Comparison of ENCODE assay signal across 11 mouse cellular contexts in the genomic region with DNA sequence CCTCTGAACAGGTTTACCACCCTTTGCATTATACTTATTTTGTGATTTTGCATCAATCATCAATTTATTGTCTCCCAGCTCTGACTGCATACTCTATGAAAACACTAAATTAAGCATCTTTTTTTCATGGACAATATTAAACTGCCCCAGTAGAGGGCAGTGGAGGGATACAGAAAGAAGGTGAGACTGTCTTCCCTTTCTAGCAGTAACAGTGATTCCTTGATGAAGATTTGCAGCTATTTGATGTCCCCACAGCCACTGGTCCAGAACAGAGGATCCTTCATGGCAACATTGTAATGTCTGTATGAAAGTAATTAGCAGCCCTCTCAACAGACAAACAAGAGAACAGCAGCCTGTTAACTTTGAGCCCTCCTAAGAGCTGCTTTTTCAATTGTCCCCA.
DNase-seq lines count a peak whose midpoint lies in the region; ATAC-seq and TF ChIP-seq lines count a peak whose summit lies in the region.
"Had no signal": no experiment of that assay in that cellular context is flagged by ENCODE, and none has a peak within 500 bp of the region (broad histone marks: within the 10 kb centered on the region; RNA-seq: fewer than 3 reads in every experiment).

No protein-coding gene starts in this region.

- no peak overlapping the region for H3K9ac ChIP-seq in heart, postnatal 0 days (replicated peaks; ENCODE audit: low read depth, low read length)

- H3K4me1 ChIP-seq in heart, postnatal 0 days (ENCODE audit: control insufficient read depth, insufficient read depth), result no peaks in the 10 kb centered on the region
- no peaks in the 10 kb centered on the region for H3K4me1 ChIP-seq in heart, embryonic 10.5 days
- H3K4me1 ChIP-seq: limb, embryonic 10.5 days had no signal

- H3K27ac ChIP-seq in heart, postnatal 0 days (ENCODE audit: low read depth), result no peak overlapping the region
- H3K27ac ChIP-seq in heart, embryonic 10.5 days, result no peak overlapping the region
- H3K27ac ChIP-seq: limb, embryonic 10.5 days had no signal

- no peaks in the 10 kb centered on the region for H3K27me3 ChIP-seq in heart, postnatal 0 days (ENCODE audit: control insufficient read depth, insufficient read depth, low read length)
- H3K27me3 ChIP-seq in heart, embryonic 10.5 days (ENCODE audit: insufficient read depth, poor library complexity, severe bottlenecking), result no peaks in the 10 kb centered on the region
- H3K27me3 ChIP-seq: megakaryocyte, embryonic 14.5 days had no signal

- TF ChIP-seq CTCF in heart, postnatal 0 days (IDR thresholded peaks at IDR 0.05; ENCODE audit: low read depth), result peak; percentile 46

- ATAC-seq in heart, postnatal 0 days (ENCODE audit: insufficient read depth, low read depth), result no peak

- no peak overlapping the region for H3K4me3 ChIP-seq in heart, postnatal 0 days (ENCODE audit: low read depth, low read length)
- H3K4me3 ChIP-seq in heart, embryonic 10.5 days, result no peak overlapping the region
- H3K4me3 ChIP-seq: limb, embryonic 10.5 days; megakaryocyte, embryonic 14.5 days had no signal

- no peak overlapping the region for H3K4me2 ChIP-seq in heart, postnatal 0 days (ENCODE audit: low read depth, low read length)

- no peaks in the 10 kb centered on the region for H3K36me3 ChIP-seq in heart, postnatal 0 days (replicated peaks; ENCODE audit: control insufficient read depth, insufficient read depth, low read length)
- no peaks in the 10 kb centered on the region for H3K36me3 ChIP-seq in heart, embryonic 10.5 days
- H3K36me3 ChIP-seq: limb, embryonic 10.5 days had no signal

- no peaks in the 10 kb centered on the region for H3K9me3 ChIP-seq in heart, postnatal 0 days (replicated peaks; ENCODE audit: control insufficient read depth, low read length)
- no peaks in the 10 kb centered on the region for H3K9me3 ChIP-seq in heart, embryonic 10.5 days
- H3K9me3 ChIP-seq: limb, embryonic 10.5 days; megakaryocyte, embryonic 14.5 days had no signal

- no peak for DNase-seq in heart, postnatal 0 days (ENCODE audit: low spot score)
- DNase-seq in heart, embryonic 10.5 days (ENCODE audit: low spot score), result no peak
- DNase-seq in lung, postnatal 10 days, result peak; percentile 3
- no peak for DNase-seq in lung, postnatal 4 days
- peak; percentile 6 for DNase-seq in ZHBTc4 (ENCODE audit: low read depth, low spot score)
- peak; percentile 11 for DNase-seq in retina, adult 2 months (ENCODE audit: low read depth, low spot score)
- DNase-seq in spleen, postnatal 14 days (ENCODE audit: low spot score in 2 of 2), result no peak
- DNase-seq: heart, postnatal 4 days; thymus, postnatal 25 days had no signal

- TF ChIP-seq EP300 in heart, postnatal 0 days (IDR thresholded peaks at IDR 0.05; ENCODE audit: low read depth), result no peak

Comparison
In these comparisons a context has a peak if more than half of its experiments do, and no peak if none do; other contexts are left out.
1. DNase-seq: peak in lung, postnatal 10 days (single experiment), ZHBTc4 (single experiment) and retina, adult 2 months (single experiment); none in heart, postnatal 0 days (single experiment), heart, embryonic 10.5 days (single experiment), lung, postnatal 4 days (0 of 2) and spleen, postnatal 14 days (0 of 2).